In the genomic region with DNA sequence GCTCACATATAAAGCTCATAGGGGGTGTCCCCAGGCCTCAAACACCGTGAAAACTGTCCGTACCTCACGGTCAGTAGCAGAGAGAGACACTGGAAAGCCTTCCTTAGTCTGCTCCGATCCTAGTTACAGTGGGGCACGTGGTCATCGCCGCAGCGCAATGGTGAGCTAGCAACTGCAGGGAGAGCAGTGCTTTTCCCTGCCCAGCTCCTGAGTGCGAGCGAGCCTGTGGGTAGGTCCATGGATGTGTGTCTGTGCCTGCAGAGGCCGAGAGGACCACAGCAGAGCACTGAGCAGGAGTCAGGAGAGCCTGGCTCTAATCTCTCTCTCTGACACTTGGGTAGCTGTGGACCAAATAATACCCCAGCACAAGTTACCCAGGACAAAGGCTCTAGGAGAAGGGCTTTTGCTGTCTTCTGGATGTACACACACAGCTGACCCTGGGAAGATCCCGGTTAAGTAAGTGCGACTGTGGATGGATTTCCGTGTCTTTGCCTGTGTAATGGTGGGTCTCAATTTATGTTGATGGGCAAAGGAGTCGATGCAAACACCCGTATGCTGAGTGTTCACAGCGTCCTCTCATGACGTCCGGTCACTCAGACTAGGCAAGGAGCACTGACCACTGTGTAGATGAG, we compare ENCODE assay signal across 8 mouse cellular contexts. TPM values are rescaled to one million over a fixed set of nuclear protein-coding genes. Genes with fewer than 3 reads are reported as not detected.
A peak's percentile ranks its signal among the peaks of the same experiment; 100 is the strongest.
DNase-seq lines count a peak whose midpoint lies in the region; ATAC-seq lines count a peak whose summit lies in the region.

No protein-coding gene starts in this region.

- no peaks in the 10 kb centered on the region for H3K9me3 ChIP-seq in kidney, embryonic 16.5 days (ENCODE audit: low read length)
- no peaks in the 10 kb centered on the region for H3K9me3 ChIP-seq in embryonic facial prominence, embryonic 13.5 days
- H3K9me3 ChIP-seq in intestine, embryonic 16.5 days (ENCODE audit: control insufficient read depth, low read length): no peaks in the 10 kb centered on the region
- peaks cover 3% of the 10 kb centered on the region; the same call in 1 of the 2 replicates for H3K9me3 ChIP-seq in megakaryocyte, embryonic 14.5 days

- no peak for DNase-seq in kidney, adult 9 months
- DNase-seq in thymus, postnatal 36 days: peak; percentile 47 to 50
- no peak for DNase-seq in right cerebral cortex, postnatal 10 days (ENCODE audit: low spot score in 2 of 2)
- no peak for DNase-seq in MN1 (ENCODE audit: low spot score)

- peaks cover 3% of the 10 kb centered on the region; the same call in 1 of the 2 replicates for H3K27me3 ChIP-seq in kidney, embryonic 16.5 days (ENCODE audit: insufficient read depth, low read length)
- H3K27me3 ChIP-seq in embryonic facial prominence, embryonic 13.5 days: peaks cover 21% of the 10 kb centered on the region
- no peaks in the 10 kb centered on the region; the same call in 1 of the 2 replicates for H3K27me3 ChIP-seq in intestine, embryonic 16.5 days (replicated peaks; ENCODE audit: control insufficient read depth, insufficient read depth, low read length)
- H3K27me3 ChIP-seq in megakaryocyte, embryonic 14.5 days (replicated peaks): no peaks in the 10 kb centered on the region

- peaks cover 13% of the 10 kb centered on the region; the same call in 1 of the 2 replicates for H3K4me1 ChIP-seq in kidney, embryonic 16.5 days (ENCODE audit: insufficient read depth, low read length)
- peaks cover 9% of the 10 kb centered on the region for H3K4me1 ChIP-seq in embryonic facial prominence, embryonic 13.5 days
- peaks cover 6% of the 10 kb centered on the region for H3K4me1 ChIP-seq in intestine, embryonic 16.5 days (ENCODE audit: control insufficient read depth, insufficient read depth, low read length)
- peaks cover 66% of the 10 kb centered on the region for H3K4me1 ChIP-seq in megakaryocyte, embryonic 14.5 days

- peak overlapping the region; percentile 44 for H3K4me3 ChIP-seq in kidney, embryonic 16.5 days (ENCODE audit: low read length)
- H3K4me3 ChIP-seq in embryonic facial prominence, embryonic 13.5 days: peak overlapping the region; percentile 44; the same call in 1 of the 2 replicates
- peak overlapping the region; percentile 44 for H3K4me3 ChIP-seq in intestine, embryonic 16.5 days (ENCODE audit: low read length)
- peak overlapping the region; percentile 99 for H3K4me3 ChIP-seq in megakaryocyte, embryonic 14.5 days (replicated peaks)

- 68% methylated on average over 19 of the region's 19 CpGs for WGBS in kidney, embryonic 16.5 days
- WGBS in embryonic facial prominence, embryonic 13.5 days: 66% methylated on average over 19 of the region's 19 CpGs
- WGBS in intestine, embryonic 16.5 days: 73% methylated on average over 19 of the region's 19 CpGs

- peak overlapping the region; percentile 6; the same call in 1 of the 2 replicates for H3K27ac ChIP-seq in kidney, embryonic 16.5 days (ENCODE audit: low read length)
- no peak overlapping the region; the same call in 1 of the 2 replicates for H3K27ac ChIP-seq in embryonic facial prominence, embryonic 13.5 days
- H3K27ac ChIP-seq in intestine, embryonic 16.5 days (ENCODE audit: low read length): no peak overlapping the region

- no peak for ATAC-seq in kidney, embryonic 16.5 days (ENCODE audit: low FRiP score, low TSS enrichment)
- no peak for ATAC-seq in embryonic facial prominence, embryonic 13.5 days (ENCODE audit: insufficient number of reproducible peaks, insufficient read depth, low FRiP score, low TSS enrichment, low read depth)
- ATAC-seq in intestine, embryonic 16.5 days: no peak

- no peaks in the 10 kb centered on the region for H3K36me3 ChIP-seq in kidney, embryonic 16.5 days (ENCODE audit: insufficient read depth, low read length)
- no peaks in the 10 kb centered on the region for H3K36me3 ChIP-seq in embryonic facial prominence, embryonic 13.5 days
- H3K36me3 ChIP-seq in intestine, embryonic 16.5 days (ENCODE audit: control insufficient read depth, insufficient read depth, low read length): no peaks in the 10 kb centered on the region
- peaks cover 39% of the 10 kb centered on the region for H3K36me3 ChIP-seq in megakaryocyte, embryonic 14.5 days (replicated peaks; ENCODE audit: low read length)

- peak overlapping the region; percentile 62 for H3K4me2 ChIP-seq in kidney, embryonic 16.5 days (replicated peaks; ENCODE audit: low read depth, low read length)
- peak overlapping the region; percentile 83 for H3K4me2 ChIP-seq in embryonic facial prominence, embryonic 13.5 days
- peak overlapping the region; percentile 76; the same call in 1 of the 2 replicates for H3K4me2 ChIP-seq in intestine, embryonic 16.5 days (ENCODE audit: low read depth, low read length)

- H3K9ac ChIP-seq in kidney, embryonic 16.5 days (replicated peaks; ENCODE audit: low read length): peak overlapping the region; percentile 63; the same call in 1 of the 2 replicates
- H3K9ac ChIP-seq in embryonic facial prominence, embryonic 13.5 days: peak overlapping the region; percentile 71
- peak overlapping the region; percentile 64; the same call in 1 of the 2 replicates for H3K9ac ChIP-seq in intestine, embryonic 16.5 days (ENCODE audit: low read depth, low read length)

RNA-seq across cellular contexts. Expression of gene Nrros, which starts 0.9 kb away (rescaled TPM):
- polyA plus RNA-seq in kidney, embryonic 16.5 days (2015; fragmentation: Nextera tagmentation; extraction: Ambion mirVana): 18.1 and 22.2 TPM in 2 replicates
- 13.0 and 13.4 TPM in 2 replicates for polyA plus RNA-seq in embryonic facial prominence, embryonic 13.5 days (2015; fragmentation: Nextera tagmentation; extraction: Ambion mirVana)
- 13.1 and 13.3 TPM in 2 replicates for polyA plus RNA-seq in intestine, embryonic 16.5 days (2015; fragmentation: Nextera tagmentation; extraction: Ambion mirVana)
- 75.8 and 110 TPM in 2 replicates for polyA plus RNA-seq in megakaryocyte, embryonic 14.5 days (2012; ENCODE audit: insufficient read depth, low replicate concordance)

RNA-seq across cellular contexts. Expression of gene Bex6, which starts 15.1 kb away (rescaled TPM):
- not detected in 2 replicates for polyA plus RNA-seq in kidney, embryonic 16.5 days (2015; fragmentation: Nextera tagmentation; extraction: Ambion mirVana)
- not detected in 2 replicates for polyA plus RNA-seq in embryonic facial prominence, embryonic 13.5 days (2015; fragmentation: Nextera tagmentation; extraction: Ambion mirVana)
- polyA plus RNA-seq in intestine, embryonic 16.5 days (2015; fragmentation: Nextera tagmentation; extraction: Ambion mirVana): not detected in 2 replicates
- 1.3 TPM in 1 of 2 replicates, not detected in the other for polyA plus RNA-seq in megakaryocyte, embryonic 14.5 days (2012; ENCODE audit: insufficient read depth, low replicate concordance)

Comparison
In these comparisons a context has a peak if more than half of its experiments do, and no peak if none do; other contexts are left out.
1. H3K4me3 ChIP-seq: peak in every context shown above with its lines; median percentile 99 in megakaryocyte, embryonic 14.5 days; 44 in kidney, embryonic 16.5 days; 44 in embryonic facial prominence, embryonic 13.5 days; 44 in intestine, embryonic 16.5 days.
2. DNase-seq: peak in thymus, postnatal 36 days (2 of 2); none in kidney, adult 9 months (single experiment), right cerebral cortex, postnatal 10 days (0 of 2) and MN1 (single experiment).
3. Peak in every context shown above with its lines, with median percentiles within 50 percentile points of each other: H3K4me2 ChIP-seq and H3K9ac ChIP-seq.